Mouse (Mus musculus): ENCODE results near the gene Hist1h4n. TPM values are rescaled to one million over a fixed set of nuclear protein-coding genes. Genes with fewer than 3 reads are reported as not detected.
"Not testable (repeated sequence)": the region's sequence is repeated elsewhere in the genome, so short reads cannot be mapped to it uniquely, and the experiment has no call there.

Gene Hist1h4n
- polyA plus RNA-seq, 1 experiment from 2014 or later = 2.8 TPM

- Histone ChIP-seq H3K27ac (ENCODE audit: low read length) (no peak overlapping the region), H3K9ac (ENCODE audit: low read depth, low read length) (no peak overlapping the region), H3K27me3 (ENCODE audit: control insufficient read depth, insufficient read depth, low read depth, low read length) (no peaks in the 10 kb centered on the region), H3K36me3 (ENCODE audit: control insufficient read depth, insufficient read depth, low read length) (no peaks in the 10 kb centered on the region), H3K4me2 (ENCODE audit: low read length) (no peak overlapping the region), H3K4me1 (ENCODE audit: control insufficient read depth, insufficient read depth, low read length) (no peaks in the 10 kb centered on the region), H3K9me3 (replicated peaks; ENCODE audit: control insufficient read depth, low read length, poor library complexity, severe bottlenecking) (no peaks in the 10 kb centered on the region), H3K4me3 (ENCODE audit: low read depth, low read length) (no peak overlapping the region)
- ATAC-seq = no peak
- WGBS = 13% methylated on average over 8 of the region's 8 CpGs
Measured at GRCm38 (mm10) chr13:21847883-21848282, 15.9 kb upstream of the Hist1h4n start.

DNA sequence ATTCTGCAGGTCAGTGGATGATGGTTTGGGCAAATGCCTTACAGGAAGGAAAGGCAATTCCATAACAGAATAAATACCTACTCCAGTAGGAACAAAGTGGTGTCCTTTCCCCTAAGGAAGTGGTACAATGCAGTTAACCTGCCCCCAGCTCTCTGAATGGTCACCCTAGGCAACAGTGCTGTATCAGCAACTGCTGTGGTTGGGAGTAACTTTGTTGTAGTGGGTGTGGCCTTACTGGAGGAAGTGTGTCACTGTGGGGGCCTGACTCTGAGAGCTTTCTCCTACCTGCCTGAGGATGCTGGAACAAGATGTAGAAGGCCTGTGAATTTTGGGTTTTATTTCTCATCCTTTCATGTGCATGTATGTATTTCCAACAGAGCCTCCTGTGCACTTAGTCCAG, 14.4 kb upstream of the Hist1h4n start:
- not testable (repeated sequence) for H3K9ac ChIP-seq (ENCODE audit: low read depth, low read length); H3K36me3 ChIP-seq (ENCODE audit: control insufficient read depth, insufficient read depth, low read length); H3K4me3 ChIP-seq (ENCODE audit: low read depth, low read length); H3K4me1 ChIP-seq (ENCODE audit: control insufficient read depth, insufficient read depth, low read length); H3K9me3 ChIP-seq (replicated peaks; ENCODE audit: control insufficient read depth, low read length, poor library complexity, severe bottlenecking); ATAC-seq; H3K4me2 ChIP-seq (ENCODE audit: low read length); H3K27me3 ChIP-seq (ENCODE audit: control insufficient read depth, insufficient read depth, low read depth, low read length); H3K27ac ChIP-seq (ENCODE audit: low read length)

DNA sequence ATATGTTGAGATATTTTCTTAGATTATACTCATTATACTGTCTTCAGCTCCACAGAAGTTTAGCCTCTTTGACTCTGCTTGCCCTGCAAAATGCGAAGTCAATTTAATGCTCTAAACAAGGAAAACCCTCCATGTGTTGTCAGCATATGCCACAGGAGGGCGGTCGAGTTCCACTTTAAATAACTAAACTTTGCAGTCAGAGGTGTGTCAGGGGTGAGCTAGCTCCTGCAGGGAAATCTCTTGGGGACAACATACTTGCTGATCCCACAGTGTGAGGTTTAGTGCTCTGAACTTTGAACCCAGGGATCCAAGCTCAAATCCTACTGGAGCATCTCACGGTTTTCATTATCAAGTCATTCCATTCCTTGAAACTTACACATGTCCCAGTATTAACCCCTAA, 8.5 kb upstream of the Hist1h4n start:
- H3K4me1 ChIP-seq (ENCODE audit: control insufficient read depth, insufficient read depth, low read length); H3K27me3 ChIP-seq (ENCODE audit: control insufficient read depth, insufficient read depth, low read depth, low read length); H3K4me2 ChIP-seq (ENCODE audit: low read length); H3K27ac ChIP-seq (ENCODE audit: low read length); H3K9ac ChIP-seq (ENCODE audit: low read depth, low read length); H3K36me3 ChIP-seq (ENCODE audit: control insufficient read depth, insufficient read depth, low read length); H3K4me3 ChIP-seq (ENCODE audit: low read depth, low read length); H3K9me3 ChIP-seq (replicated peaks; ENCODE audit: control insufficient read depth, low read length, poor library complexity, severe bottlenecking): not testable (repeated sequence)
- no CpG with 5 or more reads among the region's 4 CpGs for WGBS
- peak; percentile 77 for ATAC-seq

- peak; percentile 97 for ATAC-seq
- H3K4me1 ChIP-seq (ENCODE audit: control insufficient read depth, insufficient read depth, low read length); H3K27me3 ChIP-seq (ENCODE audit: control insufficient read depth, insufficient read depth, low read depth, low read length); H3K4me2 ChIP-seq (ENCODE audit: low read length); H3K9me3 ChIP-seq (replicated peaks; ENCODE audit: control insufficient read depth, low read length, poor library complexity, severe bottlenecking); H3K9ac ChIP-seq (ENCODE audit: low read depth, low read length); H3K4me3 ChIP-seq (ENCODE audit: low read depth, low read length); H3K27ac ChIP-seq (ENCODE audit: low read length); H3K36me3 ChIP-seq (ENCODE audit: control insufficient read depth, insufficient read depth, low read length): not testable (repeated sequence)
- no CpG with 5 or more reads among the region's 24 CpGs for WGBS
Measured at GRCm38 (mm10) chr13:21833461-21833860, 1.5 kb upstream of the Hist1h4n start, which contains the start of the genes Hist1h2ap and Hist1h2br. TSS of gene Hist1h2ap (minus strand) at chr13:21833507. TSS of gene Hist1h2br (plus strand) at chr13:21833743.

DNA sequence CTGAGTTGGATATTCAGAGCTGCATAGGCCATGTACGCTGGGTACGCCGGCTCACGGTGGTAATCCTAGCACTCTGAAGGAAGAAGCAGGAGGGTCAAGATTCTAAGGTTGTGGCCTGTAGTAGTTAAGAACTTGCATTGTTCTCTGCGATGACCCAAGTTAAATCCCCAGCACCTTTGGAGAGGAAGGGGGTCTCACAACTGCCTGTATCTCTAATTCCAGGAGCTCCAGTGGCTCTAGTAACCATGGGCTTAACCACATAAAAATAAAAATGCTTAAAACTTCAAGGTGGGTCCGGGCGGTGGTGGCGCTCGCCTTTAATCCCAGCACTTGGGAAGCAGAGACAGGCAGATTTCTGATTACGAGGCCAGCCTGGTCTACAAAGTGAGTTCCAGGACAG, 1.7 kb downstream of the Hist1h4n start:
- 86% methylated on average over 10 of the region's 10 CpGs for WGBS
- H3K4me2 ChIP-seq (ENCODE audit: low read length) = no peak overlapping the region
- H3K4me1 ChIP-seq (ENCODE audit: control insufficient read depth, insufficient read depth, low read length) = no peaks in the 10 kb centered on the region

GRCm38 (mm10) chr13:21828511-21828910, 3.5 kb downstream of the Hist1h4n start:
- Histone ChIP-seq H3K27ac (ENCODE audit: low read length) (no peak overlapping the region), H3K27me3 (ENCODE audit: control insufficient read depth, insufficient read depth, low read depth, low read length) (no peaks in the 10 kb centered on the region), H3K4me1 (ENCODE audit: control insufficient read depth, insufficient read depth, low read length) (no peaks in the 10 kb centered on the region), H3K4me3 (ENCODE audit: low read depth, low read length) (no peak overlapping the region), H3K9me3 (replicated peaks; ENCODE audit: control insufficient read depth, low read length, poor library complexity, severe bottlenecking) (no peaks in the 10 kb centered on the region), H3K36me3 (ENCODE audit: control insufficient read depth, insufficient read depth, low read length) (no peaks in the 10 kb centered on the region), H3K9ac (ENCODE audit: low read depth, low read length) (no peak overlapping the region), H3K4me2 (ENCODE audit: low read length) (no peak overlapping the region)
- 86% methylated on average over 3 of the region's 3 CpGs for WGBS
- no peak for ATAC-seq

More for the DNA sequence above, 1.7 kb downstream of the Hist1h4n start:
- Histone ChIP-seq H3K36me3 (ENCODE audit: control insufficient read depth, insufficient read depth, low read length) (no peaks in the 10 kb centered on the region), H3K9me3 (replicated peaks; ENCODE audit: control insufficient read depth, low read length, poor library complexity, severe bottlenecking) (no peaks in the 10 kb centered on the region), H3K4me3 (ENCODE audit: low read depth, low read length) (no peak overlapping the region), H3K9ac (ENCODE audit: low read depth, low read length) (no peak overlapping the region), H3K27me3 (ENCODE audit: control insufficient read depth, insufficient read depth, low read depth, low read length) (no peaks in the 10 kb centered on the region), H3K27ac (ENCODE audit: low read length) (no peak overlapping the region)
- ATAC-seq = no peak

GRCm38 (mm10) chr13:21820082-21820890, 11.7 kb downstream of the Hist1h4n start:
- not testable (repeated sequence) for H3K36me3 ChIP-seq (ENCODE audit: control insufficient read depth, insufficient read depth, low read length); H3K9ac ChIP-seq (ENCODE audit: low read depth, low read length); H3K9me3 ChIP-seq (replicated peaks; ENCODE audit: control insufficient read depth, low read length, poor library complexity, severe bottlenecking); H3K27ac ChIP-seq (ENCODE audit: low read length); H3K27me3 ChIP-seq (ENCODE audit: control insufficient read depth, insufficient read depth, low read depth, low read length); H3K4me1 ChIP-seq (ENCODE audit: control insufficient read depth, insufficient read depth, low read length); ATAC-seq; H3K4me3 ChIP-seq (ENCODE audit: low read depth, low read length); H3K4me2 ChIP-seq (ENCODE audit: low read length)
- 62% methylated on average over 6 of the region's 16 CpGs for WGBS

GRCm38 (mm10) chr13:21812092-21812491, 19.9 kb downstream of the Hist1h4n start:
- not testable (repeated sequence) for ATAC-seq; H3K27ac ChIP-seq (ENCODE audit: low read length); H3K27me3 ChIP-seq (ENCODE audit: control insufficient read depth, insufficient read depth, low read depth, low read length); H3K9me3 ChIP-seq (replicated peaks; ENCODE audit: control insufficient read depth, low read length, poor library complexity, severe bottlenecking); H3K4me1 ChIP-seq (ENCODE audit: control insufficient read depth, insufficient read depth, low read length); H3K36me3 ChIP-seq (ENCODE audit: control insufficient read depth, insufficient read depth, low read length); H3K9ac ChIP-seq (ENCODE audit: low read depth, low read length)
- H3K4me2 ChIP-seq (ENCODE audit: low read length) = peak overlapping the region; percentile 46
- 0% methylated on average over 12 of the region's 14 CpGs for WGBS
- peak overlapping the region; percentile 9; the same call in 1 of the 2 replicates for H3K4me3 ChIP-seq (ENCODE audit: low read depth, low read length)

GRCm38 (mm10) chr13:21811539-21811938, 20.5 kb downstream of the Hist1h4n start, which contains the start of gene Hist1h4m:
TSS of gene Hist1h4m (plus strand) at chr13:21811746.
- WGBS = no CpG with 5 or more reads among the region's 24 CpGs
- H3K27ac ChIP-seq (ENCODE audit: low read length); H3K4me1 ChIP-seq (ENCODE audit: control insufficient read depth, insufficient read depth, low read length); H3K36me3 ChIP-seq (ENCODE audit: control insufficient read depth, insufficient read depth, low read length); H3K9me3 ChIP-seq (replicated peaks; ENCODE audit: control insufficient read depth, low read length, poor library complexity, severe bottlenecking); H3K27me3 ChIP-seq (ENCODE audit: control insufficient read depth, insufficient read depth, low read depth, low read length); H3K9ac ChIP-seq (ENCODE audit: low read depth, low read length): not testable (repeated sequence)
- Histone ChIP-seq H3K4me2 (ENCODE audit: low read length) (peak within 1 kb of the TSS; percentile 46), H3K4me3 (ENCODE audit: low read depth, low read length) (peak within 1 kb of the TSS; percentile 9; the same call in 1 of the 2 replicates)
- ATAC-seq = peak; percentile 70
